Mouse (Mus musculus) left cerebral cortex, postnatal 14 days (tissue): ENCODE results near the gene Rbm17. TPM values are rescaled to one million over a fixed set of nuclear protein-coding genes. Genes with fewer than 3 reads are reported as not detected.

Experiments used
- DNase-seq, 2 experiments: peaks; one replicate each; pipeline ENCODE4 v3.0.0; 2021 to 2022; ENCODE audit warnings: low spot score in 2 of 2, mixed read lengths in 1 of 2
- intact Hi-C: fragments of 180-260 bp; cut with DNase I; formaldehyde crosslinking; loops from one replicate; pipeline ENCODE4 v1.15.1; 2025
- total RNA-seq, 2 experiments: library from RNA; stranded (reverse); gene quantifications; 2 replicates each; pipeline ENCODE4 v1.2.3; 2021

Gene Rbm17
- total RNA-seq, 2 experiments from 2014 or later = 81.9 to 87.6 TPM

GRCm38 (mm10) chr2:11602506-11603489 lies 1.2 kb downstream of the Rbm17 start:
- intact Hi-C loops = loop anchor here (2.0 to 10.0 kb wide), 3 partner anchors 62 to 162 kb away; no protein-coding TSS in a partner anchor
- peak; percentile 95 to 97 for DNase-seq

DNA sequence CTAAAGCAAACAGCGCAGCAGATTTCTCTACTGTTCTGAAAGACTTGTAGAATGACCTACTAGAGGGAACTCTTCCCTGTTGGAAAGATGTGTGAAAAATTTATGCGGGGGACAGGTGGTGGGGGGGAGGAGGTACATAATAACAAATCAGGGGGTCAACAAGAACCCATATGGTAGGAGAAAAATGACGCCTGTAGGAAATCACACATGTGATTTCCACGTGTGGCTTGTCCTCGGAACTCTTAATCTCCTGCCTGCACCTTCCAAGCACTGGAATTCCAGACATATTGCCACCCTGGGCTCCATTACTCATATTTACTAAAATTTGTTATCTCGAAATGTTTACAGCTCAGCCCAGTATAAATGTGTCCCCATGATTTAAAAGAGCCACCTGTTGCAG lies 2.2 kb downstream of the Rbm17 start:
- intact Hi-C loops = loop anchor here (2.0 to 10.0 kb wide), 3 partner anchors 63 to 163 kb away; no protein-coding TSS in a partner anchor
- DNase-seq = no peak

DNA sequence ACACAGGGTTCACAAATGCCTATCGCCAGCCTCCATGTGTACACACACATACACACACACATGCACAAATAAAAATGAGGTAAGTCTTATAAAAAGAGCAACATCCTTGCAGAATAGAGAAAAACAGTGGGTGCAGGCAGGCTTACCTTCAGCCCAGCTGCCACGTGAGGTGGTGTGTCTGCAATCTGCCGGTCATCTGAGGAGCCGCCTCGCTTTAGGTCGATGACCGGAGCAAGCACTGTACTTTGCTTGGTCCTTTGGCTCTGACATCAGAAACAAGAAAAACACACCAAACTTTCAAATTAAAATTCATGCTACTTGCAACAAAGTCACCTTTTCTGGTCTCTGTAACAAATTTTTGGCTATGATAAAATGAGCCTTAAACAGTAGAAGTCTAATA lies 6.0 kb downstream of the Rbm17 start:
- intact Hi-C loops = loop anchor here (10.0 kb wide), 1 partner anchor 147 kb away; no protein-coding TSS in a partner anchor
- DNase-seq = no peak

GRCm38 (mm10) chr2:11596690-11597089 lies 7.3 kb downstream of the Rbm17 start:
- intact Hi-C loops = loop anchor here (10.0 kb wide), 1 partner anchor 148 kb away; no protein-coding TSS in a partner anchor
- no peak for DNase-seq

DNA sequence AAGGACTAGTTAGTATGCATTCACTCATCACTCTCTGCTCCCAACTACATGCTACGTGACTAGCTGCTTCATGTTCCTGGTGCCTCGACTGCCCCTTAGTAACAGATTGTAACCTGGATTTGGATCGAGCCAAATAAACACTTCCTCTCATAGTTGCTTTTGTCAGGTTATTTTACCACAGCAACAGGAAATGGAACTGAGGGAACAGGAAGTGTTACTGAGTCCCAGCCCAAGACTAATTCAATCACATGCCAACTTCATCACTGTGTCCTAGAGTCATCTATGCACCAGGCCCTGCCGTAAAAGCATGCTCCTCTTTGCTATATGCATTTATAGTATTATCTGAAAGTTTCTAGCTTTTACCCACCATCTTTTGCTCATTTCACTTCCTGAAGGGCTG lies 16.0 kb downstream of the Rbm17 start:
- intact Hi-C loops = no loop called here
- no peak for DNase-seq

DNA sequence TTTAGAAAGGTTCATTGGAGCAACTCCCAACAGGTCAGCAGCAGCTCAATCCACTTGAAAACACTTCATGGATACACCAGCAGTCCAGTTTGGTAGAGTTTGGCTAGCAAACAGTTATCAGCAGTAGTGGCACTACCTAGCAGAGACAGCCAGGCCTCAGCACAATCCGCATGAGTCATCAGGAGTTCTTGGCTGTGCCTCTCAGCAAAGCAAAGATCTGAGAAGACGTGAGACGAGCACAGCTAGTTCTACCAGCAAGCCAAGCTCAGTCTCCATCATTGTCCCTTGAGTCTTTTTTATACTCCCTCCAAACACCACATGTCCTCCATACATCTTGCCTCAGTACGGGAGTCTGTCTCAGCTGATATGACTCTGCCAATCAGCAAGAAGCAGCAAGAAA lies 24.6 kb downstream of the Rbm17 start:
- intact Hi-C loops = no loop called here
- no peak for DNase-seq

DNA sequence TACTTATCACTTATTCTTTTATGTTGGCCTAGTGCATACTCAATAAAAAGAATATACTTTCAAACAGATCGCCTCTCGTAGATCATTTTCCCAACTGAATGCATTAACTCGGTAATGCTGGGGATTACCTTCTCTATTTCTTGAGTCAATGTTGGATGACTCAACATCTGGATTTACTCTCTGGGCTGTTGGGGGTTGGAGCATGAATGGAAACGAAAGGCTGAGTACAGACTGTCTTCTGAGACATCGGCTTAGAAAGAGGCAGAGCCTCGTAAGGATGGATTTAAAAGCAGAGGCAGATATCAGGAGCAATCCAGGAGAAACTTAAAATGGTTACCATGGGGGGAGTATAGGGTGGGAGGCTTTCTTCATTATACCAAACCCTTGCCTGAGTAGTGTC lies 25.8 kb downstream of the Rbm17 start:
- no peak for DNase-seq
- intact Hi-C loops = no loop called here

- no peak for DNase-seq
- intact Hi-C loops = no loop called here
Observed at GRCm38 (mm10) chr2:11573684-11574083, 30.3 kb downstream of the Rbm17 start.

DNA sequence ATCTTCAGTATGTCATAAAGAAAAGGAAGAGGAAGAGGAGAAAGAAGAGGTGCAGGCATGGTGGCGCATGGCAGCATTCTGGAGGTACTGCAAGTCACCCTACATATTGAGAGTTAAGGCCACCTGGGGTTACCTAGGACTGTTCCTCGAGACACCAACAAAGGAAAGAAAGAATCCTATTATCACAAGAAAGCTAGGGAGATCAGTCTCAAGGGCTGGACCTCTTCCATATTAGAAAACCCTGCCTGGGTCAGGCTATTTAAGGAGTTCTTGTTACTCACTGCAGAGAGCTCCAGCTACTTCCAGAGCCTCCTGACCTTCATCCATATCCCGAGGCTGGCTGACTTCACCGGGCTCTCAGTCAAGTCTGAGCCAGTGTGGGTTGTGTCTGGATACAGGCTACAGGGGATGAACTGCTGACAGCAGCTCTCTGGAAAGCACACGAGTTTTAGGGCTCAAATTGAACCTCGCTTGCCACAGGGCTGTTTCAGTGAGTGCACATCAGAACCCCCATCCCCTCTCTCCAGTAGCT lies 32.9 kb downstream of the Rbm17 start:
- DNase-seq = no peak
- intact Hi-C loops = no loop called here

GRCm38 (mm10) chr2:11568471-11568870 lies 35.5 kb downstream of the Rbm17 start:
- no peak for DNase-seq
- intact Hi-C loops = no loop called here

DNA sequence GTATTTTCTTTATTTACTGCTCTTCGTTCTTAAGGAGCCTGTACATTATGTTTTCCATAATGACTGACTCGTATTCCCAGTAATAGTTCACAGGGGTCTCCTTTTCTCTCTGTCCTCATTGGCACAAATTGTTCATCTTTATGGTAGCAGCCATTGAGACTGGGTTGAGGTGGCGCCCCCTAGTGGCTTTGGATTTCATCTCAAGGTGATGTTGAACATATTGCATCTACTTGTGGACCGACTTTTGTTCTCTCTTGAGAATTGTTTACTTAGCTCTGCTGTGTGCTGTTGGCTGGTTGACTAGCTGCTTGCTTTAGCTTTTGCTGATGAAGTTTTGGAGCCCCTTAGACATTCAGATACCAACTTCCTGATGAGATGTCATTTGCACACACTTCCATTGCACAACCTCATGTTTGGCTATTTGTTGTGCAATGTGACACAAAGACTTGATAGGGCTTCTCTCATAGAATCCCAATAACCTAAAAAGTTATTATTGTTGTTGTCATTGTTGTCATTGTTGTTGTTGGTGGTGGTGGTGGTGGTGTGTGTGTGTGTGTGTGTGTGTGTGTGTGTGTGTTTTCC lies 36.1 kb downstream of the Rbm17 start:
- DNase-seq = peak; percentile 20 to 22
- intact Hi-C loops = no loop called here

DNA sequence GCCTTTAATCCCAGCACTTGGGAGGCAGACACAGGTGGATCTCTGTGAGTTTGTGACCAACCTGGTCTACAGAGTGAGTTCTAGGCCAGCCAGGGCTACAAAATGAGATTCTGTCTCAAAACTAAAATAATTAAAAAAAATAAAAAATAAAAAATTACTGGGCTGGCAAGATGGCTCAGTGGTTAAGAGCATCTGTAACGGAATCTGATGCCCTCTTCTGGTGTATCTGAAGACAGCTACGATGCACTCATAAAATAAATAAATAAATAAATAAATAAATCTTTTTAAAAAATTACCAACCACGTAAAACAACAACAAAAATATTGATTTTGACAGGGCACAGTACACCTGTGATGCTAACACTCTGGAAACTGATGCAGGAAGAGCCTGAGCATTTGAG lies 37.1 kb downstream of the Rbm17 start:
- DNase-seq = no peak
- intact Hi-C loops = no loop called here

DNA sequence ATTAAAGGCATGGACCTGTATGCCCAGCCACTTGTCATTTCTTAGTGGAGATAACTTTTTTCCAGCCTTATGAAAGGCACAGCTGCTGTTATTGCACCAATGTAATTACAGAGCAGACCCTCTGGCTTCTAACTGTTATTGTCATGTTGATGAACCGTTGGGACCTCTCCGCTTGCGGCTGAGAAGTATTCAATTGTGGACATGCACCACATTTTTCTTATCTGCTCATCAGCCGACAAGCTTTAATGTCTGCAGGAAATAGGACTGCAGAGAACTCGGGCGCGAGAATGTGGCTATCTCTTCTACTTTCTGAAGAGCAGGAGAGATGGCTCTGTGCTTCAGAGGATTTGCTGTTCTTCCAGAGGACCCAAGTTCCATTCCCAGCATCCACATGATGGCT lies 37.7 kb downstream of the Rbm17 start:
- DNase-seq = no peak
- intact Hi-C loops = no loop called here

DNA sequence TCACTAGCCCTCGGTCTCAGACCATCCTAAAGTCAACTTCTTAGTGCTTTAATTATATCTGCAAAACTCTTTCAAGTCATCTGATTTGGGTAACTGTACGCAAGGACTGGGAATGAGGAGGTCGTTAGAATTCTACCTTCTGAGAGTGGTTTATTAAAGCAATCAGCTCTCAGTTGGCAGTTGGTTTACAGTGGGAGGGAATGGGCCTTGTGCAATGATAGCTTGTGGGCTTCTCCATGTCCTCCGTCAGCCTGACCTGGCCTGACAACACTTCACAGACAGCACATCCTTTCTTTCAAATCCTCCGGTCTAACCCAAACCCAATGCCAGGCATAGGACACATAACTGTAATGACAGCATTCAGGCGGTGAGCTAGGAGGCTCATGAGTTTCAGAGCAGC lies 39.2 kb downstream of the Rbm17 start:
- no peak for DNase-seq
- intact Hi-C loops = no loop called here

GRCm38 (mm10) chr2:11563256-11563655 lies 40.7 kb downstream of the Rbm17 start:
- intact Hi-C loops = no loop called here
- DNase-seq = no peak

- peak in 1 of 2 experiments; percentile 24 for DNase-seq
- intact Hi-C loops = no loop called here
Observed at GRCm38 (mm10) chr2:11558654-11559053, 45.3 kb downstream of the Rbm17 start.

DNA sequence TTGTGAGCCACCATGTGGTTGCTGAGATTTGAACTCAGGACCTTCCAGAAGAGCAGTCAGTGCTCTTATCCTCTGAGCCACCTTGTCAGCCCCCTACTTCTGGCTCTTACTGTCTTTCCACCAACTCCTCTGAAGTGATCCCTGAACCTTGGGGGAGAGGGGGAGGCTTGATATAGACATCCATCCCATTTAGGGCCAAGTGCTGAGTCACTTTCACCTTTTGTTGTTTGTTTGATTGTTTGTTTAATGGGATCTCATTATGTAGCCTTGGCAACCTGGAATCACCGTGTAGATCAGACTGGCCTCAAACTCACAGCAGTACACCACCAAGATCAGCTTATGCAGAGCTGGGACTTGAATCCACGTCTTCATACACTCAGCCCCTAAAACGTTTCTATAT lies 46.7 kb downstream of the Rbm17 start:
- intact Hi-C loops = no loop called here

GRCm38 (mm10) chr2:11555316-11555715 lies 48.6 kb downstream of the Rbm17 start:
- intact Hi-C loops = no loop called here
- DNase-seq = no peak

More for the DNA sequence above, 46.7 kb downstream of the Rbm17 start:
- no peak for DNase-seq

DNA sequence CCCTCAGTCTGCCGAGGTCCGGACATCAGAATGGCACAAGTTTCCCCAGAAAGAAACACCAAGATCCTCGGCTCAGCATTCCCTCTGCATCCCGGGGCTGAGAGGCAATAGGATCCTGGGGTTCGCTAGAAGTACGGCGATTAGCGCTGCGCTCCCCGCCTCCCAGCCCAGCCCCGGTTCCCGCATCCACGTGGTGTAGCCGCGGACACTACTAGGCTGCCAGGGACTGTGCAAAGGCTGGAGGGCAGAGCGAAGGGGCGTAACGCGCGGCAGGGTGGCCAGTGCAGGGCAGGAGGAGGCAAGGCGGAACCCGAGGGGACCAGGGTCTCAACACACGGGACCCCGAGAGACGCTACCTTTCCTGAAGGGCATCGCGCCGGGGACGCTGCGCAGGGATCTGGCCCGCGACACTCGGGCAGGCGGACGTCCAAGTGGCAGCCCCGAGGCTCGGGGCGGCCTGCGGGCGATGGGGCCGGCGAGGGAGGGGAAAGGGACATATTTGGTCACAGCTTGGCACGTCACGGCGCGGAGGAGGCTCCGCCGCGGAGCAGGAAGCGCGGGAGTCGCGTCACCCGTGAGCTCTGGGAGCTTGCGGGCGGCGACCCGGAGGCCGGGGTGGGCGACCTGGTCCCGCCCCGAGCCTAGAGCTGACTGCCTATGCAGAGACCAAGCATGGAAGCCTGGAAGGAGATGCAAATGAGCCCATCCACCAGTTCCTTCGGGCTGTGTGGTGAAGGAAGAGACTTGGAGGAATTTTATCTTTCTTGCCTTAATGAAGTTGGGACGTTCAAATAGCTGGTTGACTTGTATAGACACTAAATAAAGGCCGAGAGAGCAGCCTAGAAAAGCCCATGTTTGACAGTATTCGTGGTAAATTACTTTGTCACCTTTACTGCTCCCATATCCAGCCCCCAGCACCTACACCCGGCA lies 50.2 kb downstream of the Rbm17 start, which contains the start of gene Pfkfb3:
Gene Pfkfb3 (minus strand): TSS at position 607 of the 930 bp plus-strand sequence.
- DNase-seq = peak; percentile 31 to 58
- intact Hi-C loops = no loop called here
